Mouse (Mus musculus) kidney, adult 8-10 months (tissue): ENCODE measurements at regions not wholly inside any gene's neighbourhood (a gene's known extent, or its start where the extent isn't known, plus 50 kb on each side); places are given as distances from the start of the nearest gene placed in this dataset.

Experiments
- DNase-seq, 2 experiments: peaks; one replicate each; pipeline ENCODE4 v3.0.0; 2022

DNA sequence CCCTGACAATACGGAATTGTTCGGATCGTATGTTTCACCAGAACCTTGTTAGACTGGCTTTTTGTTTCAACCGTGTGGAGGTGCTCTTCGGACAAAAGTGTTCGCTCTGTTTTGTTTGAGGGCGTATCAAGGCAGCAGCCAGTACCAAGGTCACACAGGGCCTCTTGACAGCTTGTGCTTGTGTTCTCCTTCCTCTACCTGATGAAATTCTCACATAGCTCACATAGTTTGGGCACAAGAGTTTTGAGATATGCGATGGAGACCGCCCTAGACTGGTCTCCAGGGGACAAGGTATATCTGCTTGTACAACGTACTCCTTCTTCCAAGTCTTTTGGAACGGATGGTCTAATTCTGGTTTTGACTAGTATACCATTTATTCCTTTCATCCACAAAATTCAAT, 70.9 kb upstream of the Hmga2 start:
- DNase-seq, result no peak

DNA sequence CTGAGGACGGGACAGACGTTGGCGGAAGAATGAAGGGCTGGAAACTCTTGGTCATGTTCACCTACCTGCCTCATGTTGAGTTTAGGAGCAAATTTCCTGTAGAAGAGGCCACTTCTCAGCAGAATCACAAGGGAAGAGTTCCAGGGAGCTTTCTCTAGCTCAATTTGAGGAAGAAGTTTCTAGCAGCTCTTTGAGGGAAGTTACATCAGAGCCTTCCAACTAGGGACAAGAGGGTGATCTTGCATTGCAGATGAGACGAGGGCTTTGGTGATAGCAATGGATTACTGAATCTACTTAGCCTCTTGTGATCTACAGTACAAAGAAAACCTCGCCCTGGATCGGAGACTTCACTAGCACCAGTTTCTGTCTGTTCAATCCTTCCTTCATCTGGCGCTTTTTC, 65.3 kb upstream of the Hmga2 start:
- no peak for DNase-seq

DNA sequence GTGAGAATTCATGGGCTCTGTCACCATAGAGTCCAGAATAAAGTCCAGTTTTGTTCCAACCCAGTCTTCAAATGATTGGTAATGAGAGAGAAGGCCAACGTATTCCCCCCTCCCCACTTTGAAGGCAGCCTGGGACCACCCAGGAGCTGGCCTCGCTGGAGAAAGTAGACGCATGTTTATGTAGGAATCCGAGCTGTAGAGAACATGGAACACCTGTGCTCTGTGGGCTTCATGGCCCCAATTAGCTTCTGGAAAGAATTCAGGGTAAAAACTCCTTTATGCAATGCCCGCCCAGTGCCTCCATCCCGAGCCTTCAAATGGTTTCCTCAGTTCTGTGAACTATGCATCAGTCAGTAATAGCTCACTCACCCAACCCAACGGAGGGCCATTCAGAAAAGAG, 62.3 kb upstream of the Hmga2 start:
- DNase-seq, result no peak

DNA sequence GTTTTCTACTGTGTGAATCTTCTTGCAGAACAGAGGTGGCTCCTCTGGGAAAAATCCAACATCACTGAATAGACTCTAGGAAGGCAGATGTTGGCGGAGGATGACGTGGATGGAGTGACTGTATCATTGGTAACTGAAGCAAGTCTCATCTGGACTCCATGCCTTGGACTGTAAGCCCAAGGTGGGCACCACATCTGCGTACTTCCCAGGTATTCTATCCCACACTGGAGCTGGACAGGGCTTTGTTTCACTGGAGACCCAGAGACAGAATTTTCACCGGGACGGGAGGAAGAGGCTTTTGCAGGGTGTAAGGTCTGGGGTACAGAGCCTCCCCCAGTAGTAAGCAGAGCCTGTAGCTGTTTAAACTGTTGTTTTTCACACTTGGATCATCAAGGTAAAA, 52.1 kb upstream of the Hmga2 start:
- no peak for DNase-seq

DNA sequence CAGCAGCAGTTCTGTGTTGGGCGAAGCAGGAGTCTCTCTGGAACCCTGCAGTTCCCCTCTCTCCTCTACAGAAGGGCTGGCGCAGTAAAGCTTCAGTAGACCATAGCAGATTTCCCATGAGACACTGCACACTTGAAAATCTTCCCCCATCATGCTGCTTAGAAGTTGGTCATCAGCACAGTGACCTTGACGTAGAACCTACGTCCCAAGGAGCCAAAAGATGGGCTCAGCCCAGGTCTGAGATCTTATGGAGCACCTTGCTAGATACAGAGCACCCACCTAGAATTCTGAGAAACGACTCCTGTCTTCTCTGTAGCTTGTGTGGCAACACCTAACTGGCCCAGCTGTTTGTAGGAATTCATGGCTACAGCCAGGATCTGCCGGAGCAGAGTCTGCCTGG, 51.7 kb upstream of the Hmga2 start:
- DNase-seq, result no peak

DNA sequence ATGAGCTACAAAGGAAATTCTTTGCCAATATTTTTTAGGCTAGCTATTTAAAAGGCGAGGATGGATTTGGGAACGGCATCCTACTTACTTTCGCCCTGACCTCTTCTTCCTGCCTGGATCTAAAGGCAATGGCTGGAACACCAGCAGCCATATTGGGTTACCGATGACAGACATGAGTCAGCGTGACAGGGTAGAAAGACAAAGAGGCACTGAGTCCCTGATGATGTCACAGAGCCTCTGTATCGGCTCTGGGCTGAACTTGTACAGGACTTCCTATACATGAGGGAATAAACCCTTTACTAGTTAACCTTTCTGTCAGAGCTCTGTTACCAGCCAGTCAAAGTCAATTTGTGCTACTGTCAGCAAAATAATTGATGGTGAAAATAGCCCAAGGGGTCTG, 50.7 kb upstream of the Hmga2 start:
- no peak for DNase-seq
